Mouse (Mus musculus): ENCODE measurements around the gene Eif3l. TPM values are rescaled to one million over a fixed set of nuclear protein-coding genes. Genes with fewer than 3 reads are reported as not detected.

Eif3l gene
- polyA plus RNA-seq, 1 experiment from 2014 or later = 275 TPM

DNA sequence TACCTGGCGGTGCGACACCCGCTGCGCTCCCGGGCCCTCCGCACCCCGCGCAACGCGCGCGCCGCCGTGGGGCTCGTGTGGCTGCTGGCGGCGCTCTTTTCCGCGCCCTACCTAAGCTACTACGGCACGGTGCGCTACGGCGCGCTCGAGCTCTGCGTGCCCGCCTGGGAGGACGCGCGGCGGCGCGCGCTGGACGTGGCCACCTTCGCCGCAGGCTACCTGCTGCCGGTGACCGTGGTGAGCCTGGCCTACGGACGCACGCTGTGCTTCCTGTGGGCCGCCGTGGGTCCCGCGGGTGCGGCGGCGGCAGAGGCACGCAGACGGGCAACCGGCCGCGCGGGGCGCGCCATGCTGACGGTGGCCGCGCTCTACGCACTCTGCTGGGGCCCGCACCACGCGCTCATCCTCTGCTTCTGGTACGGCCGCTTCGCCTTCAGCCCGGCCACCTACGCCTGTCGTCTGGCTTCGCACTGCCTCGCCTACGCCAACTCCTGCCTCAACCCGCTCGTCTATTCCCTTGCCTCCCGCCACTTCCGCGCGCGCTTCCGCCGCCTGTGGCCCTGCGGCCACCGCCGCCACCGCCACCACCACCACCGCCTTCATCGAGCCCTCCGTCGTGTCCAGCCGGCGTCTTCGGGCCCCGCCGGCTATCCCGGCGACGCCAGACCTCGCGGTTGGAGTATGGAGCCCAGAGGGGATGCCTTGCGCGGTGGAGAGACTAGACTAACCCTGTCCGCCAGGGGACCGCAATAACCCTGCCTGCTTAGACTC lies 32.1 kb upstream of the Eif3l start:
- ATAC-seq (ENCODE audit: insufficient number of reproducible peaks, low FRiP score, low TSS enrichment, low read depth) (no peak), DNase-seq (ENCODE audit: low spot score) (peak; percentile 59)
- WGBS = under 1% methylated on average over 105 of the region's 105 CpGs
- peaks cover 20% of the 10 kb centered on the region for H3K4me1 ChIP-seq (ENCODE audit: control insufficient read depth, insufficient read depth, low read length)
- peak overlapping the region; percentile 55 for H3K4me3 ChIP-seq (ENCODE audit: low read depth, low read length)
- peak overlapping the region; percentile 67 for H3K9ac ChIP-seq (ENCODE audit: low read length)
- peaks cover 29% of the 10 kb centered on the region for H3K27me3 ChIP-seq (ENCODE audit: control insufficient read depth, insufficient read depth, low read length)
- H3K36me3 ChIP-seq (ENCODE audit: control insufficient read depth, insufficient read depth, low read length) = no peaks in the 10 kb centered on the region
- peaks cover 2% of the 10 kb centered on the region; the same call in 1 of the 2 replicates for H3K9me3 ChIP-seq (ENCODE audit: control insufficient read depth, low read length)
- no peak overlapping the region for H3K27ac ChIP-seq (replicated peaks; ENCODE audit: low read depth, low read length)
- peak overlapping the region; percentile 98 for H3K4me2 ChIP-seq (ENCODE audit: low read depth, severe bottlenecking)

DNA sequence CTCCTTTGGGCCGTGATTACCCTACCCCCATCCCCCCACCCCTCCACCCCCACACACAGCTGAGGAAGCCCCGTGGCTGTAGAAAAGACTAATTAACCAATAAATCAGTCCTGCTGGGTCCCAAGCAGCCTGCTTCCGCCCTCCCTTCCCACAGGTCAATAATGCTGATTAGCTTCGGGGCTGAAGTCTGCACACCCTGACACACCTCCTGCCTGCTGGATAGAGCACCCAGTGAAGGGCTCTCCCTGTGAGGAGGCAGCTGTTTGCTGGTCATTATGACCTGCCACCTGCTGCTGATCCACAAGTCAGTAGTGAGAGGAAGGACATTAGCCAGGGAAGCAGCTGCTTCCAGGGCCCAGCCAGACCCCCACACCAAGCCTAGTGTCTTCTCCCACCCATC lies 30.1 kb upstream of the Eif3l start:
- peaks cover 20% of the 10 kb centered on the region for H3K4me1 ChIP-seq (ENCODE audit: control insufficient read depth, insufficient read depth, low read length)
- H3K4me3 ChIP-seq (ENCODE audit: low read depth, low read length) = no peak overlapping the region
- no peaks in the 10 kb centered on the region for H3K36me3 ChIP-seq (ENCODE audit: control insufficient read depth, insufficient read depth, low read length)
- H3K9ac ChIP-seq (ENCODE audit: low read length) = no peak overlapping the region
- H3K9me3 ChIP-seq (ENCODE audit: control insufficient read depth, low read length) = peaks cover 2% of the 10 kb centered on the region; the same call in 1 of the 2 replicates
- ATAC-seq (ENCODE audit: insufficient number of reproducible peaks, low FRiP score, low TSS enrichment, low read depth) (no peak), DNase-seq (ENCODE audit: low spot score) (peak; percentile 52)
- WGBS = 0% methylated on average over 4 of the region's 4 CpGs
- H3K27me3 ChIP-seq (ENCODE audit: control insufficient read depth, insufficient read depth, low read length) = peaks cover 29% of the 10 kb centered on the region
- no peak overlapping the region; the same call in 1 of the 2 replicates for H3K27ac ChIP-seq (replicated peaks; ENCODE audit: low read depth, low read length)
- no peak overlapping the region for H3K4me2 ChIP-seq (ENCODE audit: low read depth, severe bottlenecking)

DNA sequence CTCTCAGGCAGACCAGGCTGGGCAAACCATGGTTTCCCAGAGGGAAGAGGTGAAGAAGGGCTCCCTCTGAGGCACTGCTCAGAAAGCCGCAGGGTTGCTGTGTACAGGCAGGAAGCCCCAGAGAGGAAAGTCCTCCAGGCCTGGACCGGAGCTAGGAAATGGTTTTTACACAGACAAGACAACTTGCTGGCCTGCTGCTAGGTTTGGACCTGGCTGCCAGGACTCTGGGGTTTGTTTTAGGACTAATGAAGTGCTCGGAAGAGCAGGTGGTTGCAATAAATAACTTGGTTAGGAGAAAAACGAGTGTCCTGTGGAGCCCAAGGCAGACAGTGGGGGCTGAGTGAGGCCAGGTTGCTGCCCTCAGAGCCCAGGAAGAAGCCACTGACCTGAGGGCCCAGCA lies 26.8 kb upstream of the Eif3l start:
- H3K9ac ChIP-seq (ENCODE audit: low read length) = no peak overlapping the region
- no peak overlapping the region; the same call in 1 of the 2 replicates for H3K27ac ChIP-seq (replicated peaks; ENCODE audit: low read depth, low read length)
- peaks cover 4% of the 10 kb centered on the region; the same call in 1 of the 2 replicates for H3K36me3 ChIP-seq (ENCODE audit: control insufficient read depth, insufficient read depth, low read length)
- no peak overlapping the region for H3K4me2 ChIP-seq (ENCODE audit: low read depth, severe bottlenecking)
- H3K9me3 ChIP-seq (ENCODE audit: control insufficient read depth, low read length) = no peaks in the 10 kb centered on the region
- H3K27me3 ChIP-seq (ENCODE audit: control insufficient read depth, insufficient read depth, low read length) = peaks cover 5% of the 10 kb centered on the region
- DNase-seq (ENCODE audit: low spot score) (no peak), ATAC-seq (ENCODE audit: insufficient number of reproducible peaks, low FRiP score, low TSS enrichment, low read depth) (no peak)
- WGBS = 45% methylated on average over 4 of the region's 4 CpGs
- no peak overlapping the region for H3K4me3 ChIP-seq (ENCODE audit: low read depth, low read length)
- peaks cover 6% of the 10 kb centered on the region for H3K4me1 ChIP-seq (ENCODE audit: control insufficient read depth, insufficient read depth, low read length)

DNA sequence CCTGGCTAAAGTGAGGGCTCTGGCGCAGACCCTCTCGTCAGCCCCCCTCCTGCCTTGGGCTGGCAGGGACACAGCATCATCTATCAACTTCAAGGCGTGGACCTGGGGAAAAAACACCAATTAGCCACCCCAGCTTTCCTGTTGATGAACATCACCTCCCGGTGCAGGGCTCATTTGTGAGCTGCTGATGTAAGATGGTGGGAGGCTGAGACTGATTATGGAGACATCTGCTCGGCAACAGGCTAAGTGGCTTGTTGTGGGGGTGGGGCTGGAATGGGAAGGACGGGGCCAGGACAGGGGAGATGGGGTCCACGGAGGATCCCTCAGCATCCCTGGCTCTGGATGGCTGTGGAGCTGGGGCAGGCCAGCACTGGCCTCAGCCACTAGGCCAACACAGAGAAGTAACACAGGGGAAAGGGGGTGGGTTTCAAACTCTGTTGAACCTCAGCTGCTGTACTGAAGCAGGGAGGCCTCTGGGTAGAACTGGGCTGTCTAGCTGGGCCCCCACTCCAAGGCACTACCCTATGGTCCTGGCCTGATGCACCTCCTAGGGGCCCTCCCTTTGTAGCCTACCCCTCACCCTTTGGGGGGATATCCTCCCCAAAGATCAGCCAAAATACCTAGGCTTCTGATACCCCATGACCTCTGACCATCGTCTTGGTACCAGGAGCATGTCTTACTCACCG lies 24.7 kb upstream of the Eif3l start:
- Histone ChIP-seq H3K4me3 (ENCODE audit: low read depth, low read length) (no peak overlapping the region), H3K27ac (replicated peaks; ENCODE audit: low read depth, low read length) (no peak overlapping the region), H3K9ac (ENCODE audit: low read length) (no peak overlapping the region), H3K9me3 (ENCODE audit: control insufficient read depth, low read length) (no peaks in the 10 kb centered on the region), H3K4me1 (ENCODE audit: control insufficient read depth, insufficient read depth, low read length) (no peaks in the 10 kb centered on the region), H3K4me2 (ENCODE audit: low read depth, severe bottlenecking) (no peak overlapping the region), H3K27me3 (ENCODE audit: control insufficient read depth, insufficient read depth, low read length) (no peaks in the 10 kb centered on the region), H3K36me3 (ENCODE audit: control insufficient read depth, insufficient read depth, low read length) (peaks cover 20% of the 10 kb centered on the region)
- ATAC-seq (ENCODE audit: insufficient number of reproducible peaks, low FRiP score, low TSS enrichment, low read depth) (no peak), DNase-seq (ENCODE audit: low spot score) (no peak)
- 42% methylated on average over 9 of the region's 9 CpGs for WGBS

DNA sequence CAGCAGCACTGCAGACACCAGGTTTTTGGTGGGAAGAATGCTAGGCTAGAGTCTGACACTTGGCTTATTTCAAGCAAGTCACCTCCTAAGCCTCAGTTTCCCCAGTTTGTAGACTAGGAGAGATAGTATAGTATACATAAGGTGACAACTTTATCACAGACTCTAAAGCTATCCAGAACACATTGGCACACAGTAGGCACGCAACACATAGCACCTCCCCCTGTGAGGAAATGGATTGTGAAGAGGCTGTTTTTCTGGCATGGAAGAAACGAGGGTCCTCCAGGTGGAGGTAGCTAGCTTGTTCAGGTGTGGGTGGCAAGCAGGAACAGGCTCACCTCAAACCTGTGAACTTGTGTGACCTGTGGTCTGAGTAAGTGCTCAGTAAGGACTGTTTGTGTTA lies 24.0 kb upstream of the Eif3l start:
- H3K4me3 ChIP-seq (ENCODE audit: low read depth, low read length) = no peak overlapping the region
- no peaks in the 10 kb centered on the region for H3K4me1 ChIP-seq (ENCODE audit: control insufficient read depth, insufficient read depth, low read length)
- no peak for ATAC-seq (ENCODE audit: insufficient number of reproducible peaks, low FRiP score, low TSS enrichment, low read depth)
- no peaks in the 10 kb centered on the region for H3K27me3 ChIP-seq (ENCODE audit: control insufficient read depth, insufficient read depth, low read length)
- no peak overlapping the region for H3K27ac ChIP-seq (replicated peaks; ENCODE audit: low read depth, low read length)
- H3K9ac ChIP-seq (ENCODE audit: low read length) = no peak overlapping the region
- peaks cover 23% of the 10 kb centered on the region for H3K36me3 ChIP-seq (ENCODE audit: control insufficient read depth, insufficient read depth, low read length)
- 71% methylated on average over 2 of the region's 2 CpGs for whole genome bisulfite sequencing
- DNase-seq (ENCODE audit: low spot score) = no peak
- H3K9me3 ChIP-seq (ENCODE audit: control insufficient read depth, low read length) = no peaks in the 10 kb centered on the region
- no peak overlapping the region for H3K4me2 ChIP-seq (ENCODE audit: low read depth, severe bottlenecking)

DNA sequence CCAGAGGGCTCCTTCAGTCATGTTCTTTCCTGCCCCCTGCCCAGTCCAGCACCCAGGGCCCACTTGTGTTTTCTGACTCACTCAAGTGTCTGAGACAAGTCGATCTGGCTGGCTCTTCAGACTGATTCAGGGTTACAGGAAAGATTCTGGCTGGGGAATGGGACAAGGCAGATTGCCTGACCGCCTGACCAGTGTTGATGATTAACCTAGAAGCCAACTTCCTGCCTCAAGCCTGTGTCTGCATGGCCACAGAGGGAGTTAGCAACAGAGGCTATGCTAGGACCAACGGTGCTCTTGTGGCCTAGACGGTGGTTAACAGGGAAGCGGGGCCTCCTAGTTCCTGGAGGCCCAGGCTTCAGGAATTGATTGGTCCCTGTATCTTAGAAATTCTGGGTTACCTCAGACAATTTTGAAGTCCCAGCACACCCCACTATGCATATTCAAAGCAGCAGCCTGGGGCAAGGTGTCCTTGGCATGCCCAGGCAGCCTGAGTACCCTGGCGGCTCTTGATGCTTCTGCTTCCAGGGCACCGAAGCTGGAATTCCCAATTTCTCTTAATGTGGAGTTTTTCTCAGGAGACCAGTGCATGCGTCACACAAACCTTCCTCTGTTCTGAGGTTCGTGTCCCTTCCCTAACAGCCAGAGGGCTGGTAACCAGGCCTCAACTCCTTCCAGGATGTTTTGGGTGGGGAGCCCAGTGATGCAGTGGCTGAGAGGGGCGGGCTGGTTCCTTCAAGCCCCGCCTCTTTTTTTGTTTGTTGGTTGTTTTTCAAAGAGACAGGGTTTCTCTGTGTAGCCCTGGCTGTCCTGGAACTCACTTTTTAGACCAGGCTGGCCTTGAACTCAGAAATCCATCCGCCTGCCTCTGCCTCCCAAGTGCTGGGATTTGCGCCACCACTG lies 23.3 kb upstream of the Eif3l start:
- Histone ChIP-seq H3K36me3 (ENCODE audit: control insufficient read depth, insufficient read depth, low read length) (peaks cover 25% of the 10 kb centered on the region), H3K27me3 (ENCODE audit: control insufficient read depth, insufficient read depth, low read length) (no peaks in the 10 kb centered on the region), H3K9ac (ENCODE audit: low read length) (no peak overlapping the region; the same call in 1 of the 2 replicates), H3K27ac (replicated peaks; ENCODE audit: low read depth, low read length) (no peak overlapping the region), H3K4me2 (ENCODE audit: low read depth, severe bottlenecking) (no peak overlapping the region), H3K4me1 (ENCODE audit: control insufficient read depth, insufficient read depth, low read length) (no peaks in the 10 kb centered on the region), H3K4me3 (ENCODE audit: low read depth, low read length) (no peak overlapping the region), H3K9me3 (ENCODE audit: control insufficient read depth, low read length) (no peaks in the 10 kb centered on the region)
- DNase-seq (ENCODE audit: low spot score) = no peak
- WGBS = 77% methylated on average over 13 of the region's 13 CpGs
- no peak for ATAC-seq (ENCODE audit: insufficient number of reproducible peaks, low FRiP score, low TSS enrichment, low read depth)

DNA sequence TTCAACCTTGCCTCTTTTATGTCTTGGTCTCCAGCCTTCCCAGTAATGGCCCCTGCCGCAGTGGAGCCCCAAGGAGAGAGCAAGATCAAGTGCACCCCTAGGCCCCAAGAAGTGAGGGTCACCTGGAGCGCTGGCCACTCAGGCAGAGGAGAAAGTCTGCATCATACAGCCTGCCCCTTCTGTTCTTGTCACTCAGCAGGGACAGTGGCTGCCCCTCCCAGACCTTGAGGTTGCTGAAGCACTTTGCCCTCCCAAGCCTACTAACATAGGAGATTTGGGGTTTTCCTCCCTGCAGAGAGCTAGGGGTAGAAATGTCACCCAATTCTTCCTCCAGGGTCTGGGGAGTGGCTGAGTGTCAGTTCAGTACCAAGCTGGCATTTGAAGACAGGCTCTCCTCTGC lies 22.6 kb upstream of the Eif3l start:
- Histone ChIP-seq H3K9ac (ENCODE audit: low read length) (no peak overlapping the region), H3K4me3 (ENCODE audit: low read depth, low read length) (no peak overlapping the region), H3K36me3 (ENCODE audit: control insufficient read depth, insufficient read depth, low read length) (peaks cover 25% of the 10 kb centered on the region), H3K27ac (replicated peaks; ENCODE audit: low read depth, low read length) (no peak overlapping the region), H3K9me3 (ENCODE audit: control insufficient read depth, low read length) (no peaks in the 10 kb centered on the region), H3K27me3 (ENCODE audit: control insufficient read depth, insufficient read depth, low read length) (no peaks in the 10 kb centered on the region), H3K4me1 (ENCODE audit: control insufficient read depth, insufficient read depth, low read length) (no peaks in the 10 kb centered on the region), H3K4me2 (ENCODE audit: low read depth, severe bottlenecking) (no peak overlapping the region)
- 74% methylated on average over 2 of the region's 2 CpGs for WGBS
- DNase-seq (ENCODE audit: low spot score) = no peak
- no peak for ATAC-seq (ENCODE audit: insufficient number of reproducible peaks, low FRiP score, low TSS enrichment, low read depth)

DNA sequence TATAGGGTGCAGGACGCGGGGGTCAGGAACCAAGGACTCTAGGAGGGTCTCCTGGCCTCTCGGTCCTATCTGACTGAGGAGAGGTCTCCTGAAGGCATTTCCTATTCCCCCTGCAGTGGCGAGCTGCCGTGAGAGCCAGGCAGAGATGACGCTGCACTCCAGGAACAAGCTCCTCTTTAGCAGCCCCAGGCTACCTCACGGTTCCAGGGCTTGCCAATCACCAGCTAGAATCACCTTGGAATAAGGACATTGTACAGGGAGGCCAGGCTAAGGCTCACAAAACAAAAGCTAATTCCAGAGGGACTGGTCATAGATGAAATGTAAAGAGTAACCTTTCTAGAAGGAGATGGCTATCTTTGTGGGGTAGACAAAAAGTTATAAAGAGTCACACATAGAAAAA lies 18.4 kb upstream of the Eif3l start:
- Histone ChIP-seq H3K4me3 (ENCODE audit: low read depth, low read length) (no peak overlapping the region), H3K36me3 (ENCODE audit: control insufficient read depth, insufficient read depth, low read length) (peaks cover 35% of the 10 kb centered on the region), H3K27ac (replicated peaks; ENCODE audit: low read depth, low read length) (no peak overlapping the region), H3K9ac (ENCODE audit: low read length) (no peak overlapping the region), H3K4me2 (ENCODE audit: low read depth, severe bottlenecking) (no peak overlapping the region), H3K9me3 (ENCODE audit: control insufficient read depth, low read length) (no peaks in the 10 kb centered on the region), H3K4me1 (ENCODE audit: control insufficient read depth, insufficient read depth, low read length) (no peaks in the 10 kb centered on the region; the same call in 1 of the 2 replicates), H3K27me3 (ENCODE audit: control insufficient read depth, insufficient read depth, low read length) (no peaks in the 10 kb centered on the region)
- 93% methylated on average over 7 of the region's 7 CpGs for WGBS
- DNase-seq (ENCODE audit: low spot score) = no peak
- no peak for ATAC-seq (ENCODE audit: insufficient number of reproducible peaks, low FRiP score, low TSS enrichment, low read depth)

All from limb, embryonic 11.5 days (tissue).